Mouse (Mus musculus) embryonic facial prominence, embryonic 15.5 days (tissue): ENCODE results near the gene Plxdc1. TPM values are rescaled to one million over a fixed set of nuclear protein-coding genes. Genes with fewer than 3 reads are reported as not detected.
A peak's percentile ranks its signal among the peaks of the same experiment; 100 is the strongest.

Experiments used
- ATAC-seq: fragments of 200-750 bp; cut with Nextera tagmentation; 2 replicates; pipeline ENCODE4 v1.8.0; 2017; ENCODE audit warnings: low read depth, moderate TSS enrichment; ENCODE audit not compliant: insufficient number of reproducible peaks, low FRiP score, low TSS enrichment
- H3K27ac ChIP-seq: fragments of 300-500 bp; sonication (generic); replicated peaks from 2 replicates; pipeline ENCODE4 v1.5.1; 2015; ENCODE audit warnings: mild to moderate bottlenecking, inconsistent platforms
- H3K27me3 ChIP-seq: fragments of 300-500 bp; sonication (generic); 2 replicates; pipeline ENCODE4 v1.6.1; 2015; ENCODE audit warnings: inconsistent platforms
- H3K36me3 ChIP-seq: fragments of 300-500 bp; sonication (generic); 2 replicates; pipeline ENCODE4 v1.6.1; 2015; ENCODE audit warnings: mild to moderate bottlenecking, inconsistent platforms
- H3K4me1 ChIP-seq: fragments of 300-500 bp; sonication (generic); 2 replicates; pipeline ENCODE4 v1.6.1; 2015; ENCODE audit warnings: inconsistent platforms
- H3K4me2 ChIP-seq: fragments of 300-500 bp; sonication (generic); replicated peaks from 2 replicates; pipeline ENCODE4 v1.6.1; 2015; ENCODE audit warnings: mild to moderate bottlenecking, inconsistent platforms
- H3K4me3 ChIP-seq: fragments of 300-500 bp; sonication (generic); replicated peaks from 2 replicates; pipeline ENCODE4 v1.5.1; 2015; ENCODE audit warnings: mild to moderate bottlenecking, inconsistent platforms
- H3K9ac ChIP-seq: fragments of 300-500 bp; sonication (generic); 2 replicates; pipeline ENCODE4 v1.6.1; 2015; ENCODE audit warnings: inconsistent platforms
- H3K9me3 ChIP-seq: fragments of 300-500 bp; sonication (generic); replicated peaks from 2 replicates; pipeline ENCODE4 v1.6.1; 2016; ENCODE audit warnings: inconsistent platforms
- WGBS: fragments of 180-500 bp; shearing (Covaris S2); methylation state at CpG from one replicate; pipeline ENCODE4 v1.1.7; 2015; 5-methylcytosine and 5-hydroxymethylcytosine counted together
- polyA plus RNA-seq: library from polyadenylated mRNA; unstranded; fragments of >200 nt; fragmentation: Nextera tagmentation; extraction: Ambion mirVana; gene quantifications from 2 replicates; pipeline ENCODE4 v1.2.1, GENCODE M21; 2015

Gene Plxdc1
- polyA plus RNA-seq, 1 experiment from 2014 or later = 2.3 TPM

DNA sequence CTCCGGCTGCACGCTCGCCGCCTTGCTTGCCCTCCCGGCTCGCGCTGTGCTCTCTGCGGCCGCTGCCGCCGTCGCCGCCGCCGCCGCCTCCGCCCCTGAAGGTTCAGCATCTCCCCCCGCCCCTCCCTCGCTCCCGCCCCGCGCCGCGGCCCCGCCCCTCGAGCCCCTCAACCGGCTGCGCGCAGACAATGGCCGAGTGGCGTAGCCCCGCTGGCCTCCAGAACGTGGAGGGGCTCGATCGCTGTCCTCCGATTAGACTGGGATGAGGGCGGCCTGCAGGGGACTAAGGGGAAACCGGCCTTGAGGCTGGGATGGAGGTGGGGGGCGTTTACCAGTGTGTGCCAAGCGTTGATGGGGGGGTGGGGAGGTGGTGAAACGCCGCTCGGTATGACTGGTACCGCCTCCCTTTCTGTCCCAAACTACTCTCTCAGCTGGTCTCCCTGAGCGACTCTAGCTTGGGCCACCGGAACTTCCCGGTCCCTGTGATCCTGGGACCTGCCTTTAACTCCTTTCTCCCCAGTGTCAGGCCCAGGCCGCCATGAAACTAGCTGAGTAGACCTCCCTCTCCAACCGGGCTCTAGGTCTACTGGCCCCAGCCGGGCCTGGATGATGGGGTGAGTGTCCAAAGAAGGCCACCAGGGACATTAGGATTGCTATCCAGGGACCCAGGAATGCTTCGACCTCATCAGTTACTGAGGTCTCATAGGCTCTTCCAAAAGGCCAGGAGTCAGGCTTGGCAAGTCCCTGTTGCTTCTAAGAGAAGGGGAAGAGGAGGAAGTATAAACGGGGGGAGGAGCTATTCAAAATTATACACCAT, 36.5 kb upstream of the Plxdc1 start, which contains the start of gene Cacnb1:
Gene Cacnb1, minus strand, starts transcription at position 480 of the 817 bp plus-strand sequence.
- ATAC-seq = peak; percentile 45
- Histone ChIP-seq H3K27ac (peak within 1 kb of the TSS; percentile 92), H3K9ac (peak within 1 kb of the TSS; percentile 87), H3K9me3 (no peaks in the 10 kb centered on the region), H3K4me1 (peaks cover 55% of the 10 kb centered on the region), H3K4me3 (peak within 1 kb of the TSS; percentile 88), H3K4me2 (peak within 1 kb of the TSS; percentile 87), H3K36me3 (peaks cover under 1% of the 10 kb centered on the region; the same call in 1 of the 2 replicates), H3K27me3 (no peaks in the 10 kb centered on the region)
- under 1% methylated on average over 52 of the region's 52 CpGs for WGBS

DNA sequence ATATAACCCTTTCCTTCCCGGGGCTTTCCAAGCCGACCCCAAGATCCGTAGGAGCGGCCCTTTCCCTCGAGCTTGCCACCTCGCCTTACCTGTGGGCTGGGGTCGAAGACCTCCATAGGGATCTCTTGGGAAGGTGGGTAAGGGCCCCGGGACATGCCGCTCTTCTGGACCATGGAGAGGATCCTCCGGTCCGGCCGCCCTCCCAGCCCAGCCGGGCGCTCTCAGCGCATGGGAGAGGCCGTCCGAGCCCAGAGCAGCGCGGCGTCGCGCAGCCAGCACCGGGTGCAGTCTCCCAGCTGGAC, 36.0 kb upstream of the Plxdc1 start:
- WGBS = under 1% methylated on average over 23 of the region's 23 CpGs
- Histone ChIP-seq H3K9ac (peak overlapping the region; percentile 87), H3K4me2 (peak overlapping the region; percentile 87), H3K9me3 (no peaks in the 10 kb centered on the region), H3K36me3 (peaks cover 5% of the 10 kb centered on the region; the same call in 1 of the 2 replicates), H3K27ac (peak overlapping the region; percentile 92), H3K4me1 (peaks cover 51% of the 10 kb centered on the region), H3K27me3 (no peaks in the 10 kb centered on the region), H3K4me3 (peak overlapping the region; percentile 88)
- peak; percentile 24; the same call in 1 of the 2 replicates for ATAC-seq

DNA sequence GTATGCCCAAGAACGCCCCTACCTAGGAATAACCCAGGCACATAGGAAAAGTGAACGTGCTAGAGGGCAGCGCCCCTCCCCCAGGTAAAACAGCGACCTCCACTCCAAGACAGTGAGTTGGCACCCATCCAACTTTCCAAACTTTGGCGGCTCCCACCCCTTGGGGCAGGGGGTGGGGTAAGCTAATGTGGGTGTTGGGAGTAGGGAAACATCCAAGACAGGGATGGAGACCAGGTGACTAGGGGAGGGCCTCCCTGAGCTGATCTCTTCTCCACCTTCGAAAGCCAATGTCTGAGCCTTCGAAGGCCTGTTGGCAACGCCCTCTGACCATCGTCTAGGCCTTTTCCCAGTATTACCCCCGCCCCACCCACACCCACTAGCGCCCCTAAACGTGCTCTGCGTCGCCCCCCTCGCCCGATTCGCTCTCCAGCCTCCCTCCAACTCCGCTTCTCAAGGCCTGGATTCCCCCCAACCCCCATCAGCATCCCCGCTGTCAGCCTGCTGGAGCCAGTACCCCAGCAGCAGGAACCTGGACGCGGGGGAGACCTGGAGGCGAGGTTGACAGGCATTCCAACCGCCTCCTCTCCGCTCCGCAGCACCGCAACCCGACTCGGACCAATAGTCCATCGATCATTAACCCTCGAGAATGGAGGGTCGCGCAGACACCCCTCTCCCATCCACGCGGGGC, 35.5 kb upstream of the Plxdc1 start:
- peak overlapping the region; percentile 88 for H3K4me3 ChIP-seq
- no peaks in the 10 kb centered on the region for H3K27me3 ChIP-seq
- peaks cover 51% of the 10 kb centered on the region for H3K4me1 ChIP-seq
- peak overlapping the region; percentile 87 for H3K4me2 ChIP-seq
- 4% methylated on average over 33 of the region's 34 CpGs for WGBS
- H3K9me3 ChIP-seq = no peaks in the 10 kb centered on the region
- H3K9ac ChIP-seq = peak overlapping the region; percentile 87
- ATAC-seq = peak; percentile 13; the same call in 1 of the 2 replicates
- H3K27ac ChIP-seq = peak overlapping the region; percentile 92
- peaks cover 10% of the 10 kb centered on the region for H3K36me3 ChIP-seq

DNA sequence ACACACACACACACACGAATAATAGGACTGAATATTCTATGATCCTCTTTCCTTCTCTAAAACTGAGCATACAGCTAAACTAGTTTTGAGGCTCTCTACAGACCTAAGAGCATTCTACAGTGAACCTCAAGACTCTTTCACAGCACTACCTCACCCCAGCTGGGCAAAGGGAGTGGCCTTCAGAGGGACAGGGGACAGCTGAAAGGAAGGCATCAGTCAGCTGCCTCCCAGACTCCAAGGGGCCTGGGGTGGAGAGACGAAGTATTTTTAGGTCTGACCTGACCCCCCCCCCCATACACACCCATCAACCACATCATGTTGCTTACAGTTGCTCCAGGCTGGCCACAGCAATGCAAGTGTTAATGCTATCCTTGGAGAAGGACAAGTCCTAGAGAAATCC, 34.9 kb upstream of the Plxdc1 start:
- H3K27me3 ChIP-seq = no peaks in the 10 kb centered on the region
- no peak overlapping the region for H3K9ac ChIP-seq
- ATAC-seq = no peak
- peak overlapping the region; percentile 87 for H3K4me2 ChIP-seq
- H3K36me3 ChIP-seq = peaks cover 16% of the 10 kb centered on the region
- peak overlapping the region; percentile 88 for H3K4me3 ChIP-seq
- H3K27ac ChIP-seq = peak overlapping the region; percentile 92
- H3K4me1 ChIP-seq = peaks cover 50% of the 10 kb centered on the region
- H3K9me3 ChIP-seq = no peaks in the 10 kb centered on the region
- WGBS = 57% methylated on average over 2 of the region's 2 CpGs

DNA sequence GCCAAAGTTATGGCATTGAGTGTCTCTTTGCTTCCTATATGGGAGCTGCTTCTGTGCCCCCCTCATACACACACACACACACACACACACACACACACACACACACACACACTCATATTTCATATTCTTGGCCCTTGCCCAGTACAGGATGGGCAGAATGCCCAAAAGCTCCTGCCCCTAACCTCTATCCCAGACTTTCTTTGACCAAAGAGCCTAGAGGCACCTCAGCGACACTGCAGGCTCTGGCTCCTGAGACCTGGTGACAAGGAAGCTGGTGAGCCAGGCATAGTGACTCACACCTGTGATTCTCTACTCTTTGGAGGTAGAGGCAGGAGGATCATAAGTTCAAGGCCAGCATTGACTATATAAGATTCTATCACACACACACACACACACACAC, 34.5 kb upstream of the Plxdc1 start:
- Histone ChIP-seq H3K27me3 (no peaks in the 10 kb centered on the region), H3K9ac (no peak overlapping the region), H3K4me1 (peaks cover 46% of the 10 kb centered on the region), H3K4me2 (peak overlapping the region; percentile 19; the same call in 1 of the 2 replicates), H3K36me3 (peaks cover 20% of the 10 kb centered on the region), H3K4me3 (peak overlapping the region; percentile 88; the same call in 1 of the 2 replicates), H3K9me3 (no peaks in the 10 kb centered on the region), H3K27ac (peak overlapping the region; percentile 60)
- no peak for ATAC-seq
- 42% methylated on average over 1 of the region's 1 CpGs for WGBS

DNA sequence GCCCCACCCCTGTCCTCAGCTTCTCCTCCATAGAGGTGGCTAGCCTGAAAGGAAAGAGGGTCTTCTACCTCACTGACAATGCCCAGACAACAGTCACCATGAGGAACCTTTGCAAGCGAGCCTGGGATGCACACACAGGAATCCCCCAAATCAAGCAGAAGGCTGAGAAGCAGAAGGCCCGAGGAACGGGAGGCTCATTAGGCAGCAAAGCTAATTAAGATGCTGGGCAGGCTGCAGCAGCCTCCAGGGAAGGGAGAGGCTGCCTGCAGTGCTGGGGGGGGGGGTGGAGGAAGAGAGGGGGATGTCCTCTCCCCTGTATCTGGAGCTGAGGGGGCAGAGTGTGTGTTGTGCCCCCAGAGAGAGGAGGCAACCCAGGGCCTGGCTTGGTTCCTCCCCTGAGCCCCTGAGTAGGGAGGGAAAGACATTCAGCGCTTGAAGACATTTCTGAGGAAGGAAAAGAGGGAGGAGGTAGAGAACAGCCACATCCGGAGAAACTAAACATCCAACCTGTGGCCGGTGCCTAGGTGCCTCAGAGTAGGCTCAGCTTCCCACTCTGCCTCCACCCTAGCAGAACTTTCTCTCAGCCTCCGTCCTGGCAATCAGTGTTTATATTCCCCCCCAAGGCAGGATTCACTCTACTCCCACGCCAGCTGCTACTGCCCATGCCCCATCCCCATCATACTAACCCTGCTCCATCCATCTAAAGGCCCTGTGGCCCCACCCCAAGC, 33.8 kb upstream of the Plxdc1 start:
- peak overlapping the region; percentile 60; the same call in 1 of the 2 replicates for H3K27ac ChIP-seq
- 27% methylated on average over 8 of the region's 8 CpGs for whole genome bisulfite sequencing
- peaks cover 43% of the 10 kb centered on the region for H3K4me1 ChIP-seq
- H3K4me2 ChIP-seq = peak overlapping the region; percentile 19; the same call in 1 of the 2 replicates
- ATAC-seq = no peak
- H3K27me3 ChIP-seq = no peaks in the 10 kb centered on the region
- peaks cover 26% of the 10 kb centered on the region for H3K36me3 ChIP-seq
- H3K4me3 ChIP-seq = no peak overlapping the region
- no peaks in the 10 kb centered on the region for H3K9me3 ChIP-seq
- no peak overlapping the region for H3K9ac ChIP-seq

DNA sequence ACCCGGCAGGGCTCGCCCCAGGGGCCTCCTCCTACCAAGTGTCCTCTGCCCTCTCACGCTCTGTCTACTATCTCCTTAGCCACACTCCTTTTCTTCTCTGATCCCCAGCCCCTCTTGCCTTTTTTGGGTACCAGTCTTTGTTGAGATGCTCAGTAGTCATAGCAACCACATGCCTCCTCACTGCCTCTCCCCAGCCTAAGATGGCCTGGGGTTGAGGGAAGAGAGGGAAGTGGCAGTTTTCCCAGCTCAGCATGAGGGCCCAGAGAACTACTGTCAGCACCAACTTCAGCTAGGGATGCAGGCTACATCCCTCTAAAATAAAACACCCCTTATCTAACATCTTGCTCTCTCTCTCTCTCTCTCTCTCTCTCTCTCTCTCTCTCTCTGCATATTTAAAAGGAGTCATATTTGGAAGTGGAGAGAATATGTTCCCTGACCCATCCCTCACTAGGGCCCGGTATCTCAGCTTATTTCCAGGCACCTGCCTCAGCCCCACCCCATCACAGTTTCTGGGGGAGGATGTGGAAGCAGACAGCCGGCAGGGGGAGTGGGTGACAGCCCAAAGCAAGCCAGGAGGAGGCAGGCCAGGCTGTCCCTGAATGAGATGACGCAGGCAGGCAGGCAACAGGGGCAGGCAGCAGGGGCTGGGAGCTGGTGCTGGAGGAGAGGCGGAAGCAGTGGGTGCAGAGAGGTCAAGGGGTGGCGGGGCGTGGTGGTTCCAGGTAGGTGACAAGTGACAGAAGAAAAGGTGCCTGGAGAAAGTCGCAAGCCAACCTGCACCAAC, 32.8 kb upstream of the Plxdc1 start:
- WGBS = 39% methylated on average over 10 of the region's 10 CpGs
- Histone ChIP-seq H3K27ac (no peak overlapping the region), H3K4me2 (no peak overlapping the region), H3K4me3 (no peak overlapping the region), H3K9me3 (no peaks in the 10 kb centered on the region), H3K27me3 (no peaks in the 10 kb centered on the region), H3K9ac (no peak overlapping the region), H3K36me3 (peaks cover 36% of the 10 kb centered on the region), H3K4me1 (peaks cover 43% of the 10 kb centered on the region)
- ATAC-seq = no peak

DNA sequence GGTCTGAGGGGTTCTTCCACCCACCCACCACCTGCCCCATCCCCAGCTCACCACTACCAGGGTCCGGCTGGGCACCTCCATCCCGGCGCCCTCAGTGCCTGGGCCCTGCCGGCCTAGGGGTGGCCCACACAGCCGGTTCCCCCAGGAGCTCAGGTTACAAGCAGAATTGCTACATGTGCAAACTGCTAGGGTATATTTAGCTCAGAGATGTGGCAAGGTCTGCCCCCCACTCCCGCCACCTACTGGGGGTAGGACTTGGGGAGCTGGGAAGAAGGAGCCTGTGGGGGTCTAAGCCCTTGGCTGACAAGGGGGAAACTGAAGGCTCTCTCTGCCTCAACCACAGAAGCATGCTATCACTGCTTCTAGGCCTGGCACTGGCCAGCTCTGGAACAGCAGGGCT, 32.0 kb upstream of the Plxdc1 start:
- 45% methylated on average over 6 of the region's 6 CpGs for WGBS
- Histone ChIP-seq H3K4me1 (peaks cover 39% of the 10 kb centered on the region), H3K27me3 (no peaks in the 10 kb centered on the region), H3K4me2 (no peak overlapping the region), H3K4me3 (no peak overlapping the region), H3K9ac (no peak overlapping the region), H3K36me3 (peaks cover 37% of the 10 kb centered on the region), H3K9me3 (no peaks in the 10 kb centered on the region), H3K27ac (no peak overlapping the region)
- ATAC-seq = no peak

DNA sequence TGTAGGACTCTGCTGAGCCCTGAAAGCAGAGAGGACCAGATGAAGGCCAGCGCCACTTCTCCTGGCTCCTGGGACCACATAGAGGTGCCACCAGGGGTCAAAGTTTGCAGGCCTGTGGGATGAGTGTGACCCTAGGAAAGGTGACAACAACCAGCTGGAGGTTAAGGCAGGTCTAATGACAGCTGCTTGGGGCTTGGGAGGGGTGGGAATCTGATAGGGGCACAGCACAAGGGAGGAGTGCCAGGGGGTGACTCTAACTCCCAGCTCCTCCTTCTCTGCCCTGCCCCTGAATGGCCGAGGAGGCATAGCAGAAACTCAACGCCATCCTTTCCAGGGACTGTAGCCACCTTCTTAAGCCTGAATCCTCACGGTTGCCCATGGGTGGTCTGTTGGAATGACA, 30.6 kb upstream of the Plxdc1 start:
- H3K4me3 ChIP-seq = no peak overlapping the region
- H3K9ac ChIP-seq = no peak overlapping the region
- peaks cover 32% of the 10 kb centered on the region for H3K4me1 ChIP-seq
- ATAC-seq = no peak
- H3K36me3 ChIP-seq = peaks cover 37% of the 10 kb centered on the region
- no peak overlapping the region for H3K27ac ChIP-seq
- WGBS = 76% methylated on average over 4 of the region's 4 CpGs
- no peaks in the 10 kb centered on the region for H3K9me3 ChIP-seq
- H3K4me2 ChIP-seq = no peak overlapping the region
- H3K27me3 ChIP-seq = no peaks in the 10 kb centered on the region

DNA sequence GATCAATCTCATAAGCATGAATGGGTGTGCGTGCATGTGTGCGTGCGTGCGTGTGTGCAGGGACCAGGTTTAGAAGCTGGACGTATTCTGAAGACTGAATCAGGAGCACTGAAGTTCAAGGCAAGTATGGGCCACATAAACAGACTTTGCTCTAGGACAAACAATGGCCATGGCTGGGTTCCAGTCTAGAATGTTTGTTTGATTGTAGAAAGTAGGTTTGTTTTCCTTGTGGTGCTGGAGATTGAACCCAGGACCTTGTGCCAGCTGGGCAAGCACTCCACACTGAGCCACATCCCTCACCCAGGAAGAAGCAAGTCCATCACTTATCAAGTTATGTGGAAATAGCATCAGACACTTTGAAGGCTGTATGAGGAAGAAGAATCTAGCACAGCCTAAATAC, 29.9 kb upstream of the Plxdc1 start:
- no peak overlapping the region for H3K4me3 ChIP-seq
- no peaks in the 10 kb centered on the region for H3K27me3 ChIP-seq
- H3K4me1 ChIP-seq = peaks cover 25% of the 10 kb centered on the region
- no peak overlapping the region for H3K27ac ChIP-seq
- WGBS = 95% methylated on average over 5 of the region's 5 CpGs
- no peak overlapping the region for H3K9ac ChIP-seq
- no peak overlapping the region for H3K4me2 ChIP-seq
- ATAC-seq = no peak
- H3K36me3 ChIP-seq = peaks cover 39% of the 10 kb centered on the region
- H3K9me3 ChIP-seq = no peaks in the 10 kb centered on the region
